Mouse (Mus musculus): ENCODE results near the gene Dusp14.

Dusp14 gene

GRCm38 (mm10) chr11:84069034-84069370, at the start of gene Dusp14:
Gene Dusp14, minus strand, starts transcription at chr11:84069261.
- ATAC-seq (ENCODE audit: low TSS enrichment): peak; percentile 5; the same call in 1 of the 2 replicates

- ATAC-seq (ENCODE audit: low TSS enrichment): no peak
Observed at GRCm38 (mm10) chr11:84117431-84117830, 48.4 kb upstream of the Dusp14 start.

- ATAC-seq (ENCODE audit: low TSS enrichment): no peak
Observed at GRCm38 (mm10) chr11:84116221-84116620, 47.2 kb upstream of the Dusp14 start.

GRCm38 (mm10) chr11:84115646-84116045, 46.6 kb upstream of the Dusp14 start:
- ATAC-seq (ENCODE audit: low TSS enrichment): no peak

DNA sequence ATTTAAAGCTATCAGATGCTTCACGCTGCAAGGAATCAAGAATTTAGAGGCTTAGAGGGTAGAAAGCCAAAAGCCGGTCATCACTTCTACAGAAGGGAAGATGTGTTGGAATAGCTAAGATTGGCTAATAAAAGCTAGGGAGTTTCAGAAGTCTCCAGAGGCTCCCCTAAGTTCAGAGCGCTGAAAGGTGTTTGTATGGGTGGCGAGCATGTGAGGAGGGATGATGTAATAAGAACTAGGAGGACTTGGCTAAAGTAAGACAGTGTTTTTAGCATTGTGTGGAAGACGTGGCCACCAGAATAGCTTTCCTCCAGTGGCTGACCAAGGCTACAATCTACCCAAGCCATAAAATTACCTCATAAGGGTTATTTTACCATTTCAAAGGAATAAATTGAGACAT, 44.6 kb upstream of the Dusp14 start:
- ATAC-seq (ENCODE audit: low TSS enrichment): peak; percentile 78

DNA sequence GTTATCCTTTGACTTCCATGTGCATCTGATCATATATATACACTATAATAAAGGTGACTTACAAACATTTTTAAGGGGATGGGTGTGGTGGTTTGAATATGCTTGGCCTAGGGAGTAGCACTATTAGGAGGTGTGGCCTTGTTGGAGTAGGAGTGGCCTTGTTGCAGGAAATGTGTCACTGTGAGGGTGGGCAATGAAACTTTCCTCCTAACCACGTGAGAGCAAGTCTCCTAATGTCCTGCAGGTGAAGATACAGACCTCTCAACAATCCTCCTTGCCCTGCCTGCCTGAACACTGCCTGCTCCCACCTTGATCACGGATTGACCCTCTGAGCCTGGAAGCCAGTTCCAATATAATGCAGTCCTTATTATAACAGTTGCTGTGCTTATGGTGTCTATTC, 38.1 kb upstream of the Dusp14 start:
- ATAC-seq (ENCODE audit: low TSS enrichment): no peak

DNA sequence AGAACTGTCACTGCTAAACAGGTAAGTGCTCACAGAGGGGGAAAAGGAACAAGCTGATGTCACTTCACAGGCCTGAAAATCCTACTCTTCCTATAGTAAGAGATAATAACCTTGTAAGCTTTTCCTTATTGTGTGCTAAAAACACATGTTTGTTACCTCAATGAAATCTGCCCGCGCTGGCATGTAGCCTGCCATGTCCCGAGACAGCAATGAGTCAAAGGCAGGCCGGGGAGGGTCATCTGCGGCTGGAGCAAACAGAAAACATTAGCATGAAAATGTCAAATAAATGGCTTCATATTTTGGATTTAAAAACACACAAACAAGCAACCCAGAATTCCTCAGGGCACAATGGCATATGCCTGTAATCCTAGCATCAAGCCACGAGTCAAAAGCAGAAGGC, 35.0 kb upstream of the Dusp14 start:
- no peak for ATAC-seq (ENCODE audit: low TSS enrichment)

DNA sequence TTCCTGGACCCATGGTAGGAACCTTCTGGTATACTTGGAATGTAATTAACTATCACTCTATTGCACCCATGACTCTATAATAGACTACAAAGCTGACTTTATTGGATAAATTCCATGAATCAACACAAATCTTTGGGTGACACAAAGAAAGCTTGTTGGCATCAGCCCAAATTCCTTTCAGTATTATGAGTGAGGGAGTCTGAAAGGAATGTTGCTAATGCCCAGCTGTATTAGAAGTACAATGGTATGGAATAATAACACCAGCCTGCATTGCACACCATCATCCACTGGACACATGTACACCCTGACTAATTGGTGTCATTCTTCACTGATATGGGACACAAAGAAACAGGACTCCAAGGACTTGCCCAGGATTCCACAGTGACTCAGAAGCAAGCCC, 32.1 kb upstream of the Dusp14 start:
- no peak for ATAC-seq (ENCODE audit: low TSS enrichment)

DNA sequence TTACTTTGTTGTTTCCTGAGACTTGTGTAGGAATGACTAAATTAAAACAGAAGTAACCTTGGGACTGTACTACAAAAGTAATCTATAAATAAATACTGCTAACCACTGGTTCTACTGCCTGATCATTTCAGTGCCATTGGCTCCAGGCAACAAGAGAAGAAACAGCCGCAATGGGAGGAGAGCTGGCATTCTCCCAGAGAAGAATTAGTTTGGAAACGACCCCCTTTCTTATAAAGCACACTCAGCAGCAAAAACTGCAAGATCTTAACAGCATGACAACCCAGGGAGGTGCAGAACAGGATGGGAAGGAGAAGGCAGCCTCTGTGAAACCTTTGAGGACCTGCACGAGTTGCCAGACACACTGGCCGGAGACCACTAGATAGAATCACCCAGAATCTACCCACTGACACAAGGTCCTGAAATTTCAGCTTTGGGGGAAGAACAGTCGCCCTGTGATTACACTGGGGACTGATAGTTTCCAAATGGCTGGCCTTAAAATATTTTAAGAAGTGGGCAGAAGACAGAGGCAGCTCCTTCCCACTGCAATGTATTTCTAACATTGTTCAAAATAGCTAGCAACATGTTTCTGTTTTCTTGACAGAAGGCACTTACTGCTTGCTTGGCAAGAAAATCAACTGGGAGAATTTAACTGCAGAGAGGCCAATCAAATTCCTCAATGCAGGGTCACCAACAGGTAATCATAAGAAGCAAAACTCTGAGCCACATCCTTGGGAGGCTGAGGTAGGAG, 28.4 kb upstream of the Dusp14 start:
- ATAC-seq (ENCODE audit: low TSS enrichment): peak; percentile 86

- ATAC-seq (ENCODE audit: low TSS enrichment): no peak
Observed at GRCm38 (mm10) chr11:84095084-84095483, 26.0 kb upstream of the Dusp14 start.

GRCm38 (mm10) chr11:84090572-84090971, 21.5 kb upstream of the Dusp14 start:
- ATAC-seq (ENCODE audit: low TSS enrichment): no peak

DNA sequence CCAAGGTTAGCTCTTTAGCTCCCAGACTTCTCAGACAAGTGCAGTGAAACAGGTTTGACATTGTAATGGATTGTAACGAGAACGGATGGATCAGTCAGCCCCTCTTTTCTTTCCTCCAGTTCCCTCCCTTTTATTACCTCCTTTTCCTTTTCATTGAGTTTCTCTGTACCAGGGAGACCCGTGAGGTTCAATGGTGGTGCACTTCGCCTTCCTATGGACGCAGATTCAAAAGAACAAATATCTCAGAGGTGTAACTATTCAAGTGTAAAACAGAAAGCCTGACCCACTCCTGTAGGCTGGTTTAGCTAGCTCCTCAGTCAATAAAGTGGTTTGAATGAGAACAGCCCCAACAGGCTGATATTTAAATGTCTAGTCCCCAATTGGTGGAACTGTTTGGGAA, 12.8 kb upstream of the Dusp14 start:
- ATAC-seq (ENCODE audit: low TSS enrichment): no peak

GRCm38 (mm10) chr11:84080327-84080726, 11.3 kb upstream of the Dusp14 start:
- no peak for ATAC-seq (ENCODE audit: low TSS enrichment)

DNA sequence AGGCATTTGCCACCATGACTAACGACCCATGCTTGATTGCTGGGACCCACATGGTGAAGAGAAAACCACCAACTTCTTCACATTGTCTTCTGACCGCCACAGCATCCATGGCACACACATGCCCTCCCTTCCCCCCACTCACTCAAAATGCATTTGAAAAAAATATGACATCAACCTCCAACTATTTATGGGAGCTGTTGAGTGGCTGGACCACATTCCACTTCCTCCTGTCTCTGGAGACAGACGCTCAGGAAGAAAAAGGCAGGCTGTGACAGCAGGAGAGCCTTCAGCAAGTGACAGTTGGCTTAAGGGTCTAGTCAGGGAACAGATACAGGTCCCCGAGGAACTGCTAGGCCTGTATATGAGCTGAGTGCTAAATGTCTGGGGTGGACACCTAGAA, 10.8 kb upstream of the Dusp14 start:
- no peak for ATAC-seq (ENCODE audit: low TSS enrichment)

- peak; percentile 20; the same call in 1 of the 2 replicates for ATAC-seq (ENCODE audit: low TSS enrichment)
Observed at GRCm38 (mm10) chr11:84079361-84079760, 10.3 kb upstream of the Dusp14 start.

- ATAC-seq (ENCODE audit: low TSS enrichment): no peak
Observed at GRCm38 (mm10) chr11:84078601-84079000, 9.5 kb upstream of the Dusp14 start.

- 0 out of 2 replicates have a peak, but pooled peaks have one; percentile 9 for ATAC-seq (ENCODE audit: low TSS enrichment)
Observed at GRCm38 (mm10) chr11:84077008-84077407, 7.9 kb upstream of the Dusp14 start.

DNA sequence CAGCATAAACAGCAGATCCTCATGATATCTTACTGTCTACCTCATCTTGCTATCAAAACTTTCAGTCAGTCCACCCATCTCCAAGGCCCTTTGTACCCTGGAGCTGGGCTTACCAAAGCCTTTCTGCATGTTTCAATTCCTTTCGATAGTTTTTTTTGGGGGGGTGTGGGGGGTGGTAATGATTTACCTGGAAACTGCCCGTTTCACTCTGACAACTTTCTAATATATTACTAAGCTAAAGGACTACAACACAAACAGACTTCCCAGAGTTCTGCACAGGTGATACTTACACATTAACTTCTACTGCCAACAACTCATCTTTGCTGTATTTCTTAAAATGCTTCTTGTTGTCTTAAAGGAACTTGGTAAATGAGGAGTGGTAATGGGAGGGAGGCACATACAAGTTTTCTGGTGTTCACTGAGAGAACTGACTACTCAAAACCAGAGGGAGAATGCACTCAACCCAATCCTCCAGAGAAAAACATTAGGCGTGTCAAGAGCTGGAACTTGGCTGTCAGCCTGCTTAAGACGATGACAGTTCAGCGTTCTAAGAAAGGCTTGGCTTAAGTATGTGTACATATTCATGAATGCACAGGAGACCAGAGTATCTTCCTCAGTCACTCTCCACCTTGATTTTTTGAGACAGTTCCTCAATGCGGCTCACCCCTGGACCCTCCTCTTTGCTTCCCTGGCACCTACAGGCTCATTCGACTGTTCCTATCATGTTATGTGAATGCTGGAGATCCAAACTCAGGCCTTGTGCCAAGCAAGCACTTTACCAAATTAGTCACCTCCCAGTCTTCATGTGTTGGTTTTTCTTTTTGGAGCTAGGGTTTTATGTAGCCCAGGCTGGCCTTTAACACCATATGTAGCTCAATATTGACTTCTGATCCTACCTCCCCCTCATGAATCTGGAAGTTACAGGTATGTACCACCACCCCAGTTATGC, 5.0 kb upstream of the Dusp14 start:
- peak; percentile 32 for ATAC-seq (ENCODE audit: low TSS enrichment)

DNA sequence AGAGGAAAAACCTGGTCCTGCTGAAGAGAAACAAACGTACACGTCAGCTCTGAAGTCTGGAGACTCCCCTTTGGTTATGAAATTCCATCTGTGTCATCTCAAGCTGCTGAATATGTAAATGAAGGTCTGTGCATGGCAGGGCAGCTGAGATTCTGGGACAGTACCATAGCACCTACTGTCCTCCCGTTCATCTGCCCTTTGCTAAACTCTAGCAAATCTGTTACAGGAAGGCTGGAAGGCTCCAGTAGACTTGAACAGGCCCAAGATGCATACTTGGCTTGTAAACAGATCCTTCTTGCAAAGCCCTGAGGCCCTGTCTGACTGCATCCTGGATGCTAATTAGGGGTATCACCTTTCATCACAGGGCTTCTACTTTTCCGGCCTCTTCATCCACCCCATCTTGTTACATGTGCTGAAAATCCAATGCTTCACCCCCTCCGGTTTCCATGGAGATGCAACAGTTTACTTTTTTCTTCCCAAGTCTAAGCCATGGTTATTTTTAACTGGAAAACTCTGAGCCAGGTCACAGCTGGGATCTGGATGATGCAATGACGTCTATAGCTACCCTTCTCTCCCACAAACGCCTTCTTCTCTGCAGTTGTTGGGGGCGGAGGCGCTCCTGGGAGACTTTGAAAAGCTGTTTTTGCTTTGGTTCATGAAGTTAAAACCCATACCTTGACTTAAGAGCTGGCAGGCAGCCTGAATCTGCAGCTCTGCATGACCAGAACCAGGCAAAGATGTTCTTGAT, 4.0 kb upstream of the Dusp14 start:
- peak; percentile 46 for ATAC-seq (ENCODE audit: low TSS enrichment)

DNA sequence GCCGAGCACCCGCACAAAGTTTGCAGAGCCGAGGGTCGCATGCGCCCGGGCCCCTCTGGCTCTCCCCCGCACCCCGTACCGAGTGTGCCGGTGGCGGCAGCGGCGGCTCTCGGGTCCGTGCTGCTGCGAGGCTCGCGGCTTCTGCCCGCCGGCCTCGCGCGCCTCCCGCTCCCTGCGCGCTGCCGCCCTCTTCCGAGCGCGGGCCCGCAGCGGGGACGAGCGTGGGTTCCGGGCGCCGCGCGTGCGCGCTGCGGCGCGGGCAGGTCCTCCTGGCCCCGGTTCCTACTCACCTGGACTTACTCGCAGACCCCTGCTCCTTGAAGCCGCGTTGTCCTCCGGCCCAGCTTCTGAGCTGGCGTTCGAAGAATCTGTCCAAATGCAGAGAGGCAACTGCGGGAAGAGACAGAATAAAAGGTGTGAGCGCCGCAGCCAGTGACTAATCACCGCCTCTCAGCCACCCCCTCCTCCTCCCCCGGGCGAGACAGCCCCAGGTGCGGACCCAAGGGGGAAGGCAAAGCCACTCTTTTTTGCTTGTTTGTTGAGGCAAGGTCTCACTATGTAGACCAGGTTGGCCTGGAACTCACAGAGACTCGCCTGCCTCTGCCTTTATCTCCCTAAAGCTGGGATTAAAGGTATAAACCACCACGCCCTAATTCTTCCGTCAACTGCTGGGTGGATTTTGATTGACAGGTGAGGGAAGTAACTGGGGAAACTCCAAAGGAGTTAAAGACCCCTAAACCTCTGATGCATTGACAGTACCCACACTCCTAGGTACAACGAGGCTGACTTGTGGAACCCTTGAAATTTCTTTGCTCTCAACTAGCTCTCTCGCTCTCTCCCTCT, 649 bp downstream of the Dusp14 start:
- peak; percentile 11 for ATAC-seq (ENCODE audit: low TSS enrichment)

DNA sequence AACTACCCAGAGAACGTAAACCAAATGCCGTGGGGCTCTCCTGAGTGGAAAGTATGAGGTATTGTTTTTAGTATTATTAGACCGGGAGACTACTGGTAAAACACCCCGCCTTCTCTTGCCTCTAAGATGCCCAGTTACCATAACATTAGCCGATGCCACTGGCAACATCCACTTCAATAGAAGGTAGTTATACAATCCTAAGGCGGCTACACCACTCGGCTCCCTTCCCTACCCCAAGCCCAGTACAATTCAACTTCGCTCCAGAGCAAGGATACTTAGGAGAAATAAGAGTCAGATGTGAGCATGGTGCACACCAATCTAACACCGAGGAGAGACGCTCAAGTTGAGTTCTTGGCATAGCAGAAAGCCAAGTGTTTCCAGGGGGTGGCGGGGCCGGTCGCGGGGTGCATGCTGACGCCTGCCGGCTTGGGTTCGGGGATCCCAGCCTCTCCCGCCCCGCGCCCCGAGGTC, 1.3 kb downstream of the Dusp14 start:
- peak; percentile 24 for ATAC-seq (ENCODE audit: low TSS enrichment)
